Comparison of ENCODE assay signal across 23 mouse cellular contexts in genomic region chr17:28554021-28554420, GRCm38 (mm10). TPM values are rescaled to one million over a fixed set of nuclear protein-coding genes. Genes with fewer than 3 reads are reported as not detected.
DNase-seq lines count a peak whose midpoint lies in the region; ATAC-seq and TF ChIP-seq lines count a peak whose summit lies in the region.
"Not testable (repeated sequence)": the region's sequence is repeated elsewhere in the genome, so short reads cannot be mapped to it uniquely, and the experiment has no call there.
"Had no signal": no experiment of that assay in that cellular context is flagged by ENCODE, and none has a peak within 500 bp of the region (broad histone marks: within the 10 kb centered on the region; RNA-seq: fewer than 3 reads in every experiment).

No protein-coding gene starts in this region.

- not testable (repeated sequence) for H3K27me3 ChIP-seq in ES-Bruce4 (ENCODE audit: control insufficient read depth, insufficient read depth, low read length, poor library complexity, severe bottlenecking); embryonic facial prominence, embryonic 10.5 days (replicated peaks; ENCODE audit: low read depth, poor library complexity, severe bottlenecking); embryonic facial prominence, embryonic 12.5 days; limb, embryonic 10.5 days (ENCODE audit: low read depth, poor library complexity, severe bottlenecking)

- not testable (repeated sequence) for H3K4me3 ChIP-seq in ES-Bruce4 (ENCODE audit: low read depth, low read length); embryonic facial prominence, embryonic 10.5 days; embryonic facial prominence, embryonic 12.5 days; limb, embryonic 10.5 days

- peak; percentile 73 for DNase-seq in R1 (ENCODE audit: low read depth, low spot score)
- DNase-seq in embryonic facial prominence, embryonic 10.5 days (ENCODE audit: low spot score); limb, embryonic 10.5 days (ENCODE audit: low spot score): not testable (repeated sequence)

- H3K27ac ChIP-seq in ES-Bruce4 (ENCODE audit: insufficient read depth, low read length) = not testable (repeated sequence)
- peak overlapping the region; percentile 66 for H3K27ac ChIP-seq in embryonic facial prominence, embryonic 10.5 days (replicated peaks)
- peak overlapping the region; percentile 69 for H3K27ac ChIP-seq in embryonic facial prominence, embryonic 12.5 days
- peak overlapping the region; percentile 50; the same call in 1 of the 2 replicates for H3K27ac ChIP-seq in limb, embryonic 10.5 days

- H3K9me3 ChIP-seq in ES-Bruce4 (replicated peaks; ENCODE audit: control insufficient read depth, insufficient read depth, low read length, poor library complexity, severe bottlenecking); embryonic facial prominence, embryonic 10.5 days; embryonic facial prominence, embryonic 12.5 days; limb, embryonic 10.5 days (replicated peaks): not testable (repeated sequence)

- not testable (repeated sequence) for H3K4me2 ChIP-seq in embryonic facial prominence, embryonic 12.5 days (replicated peaks)

- ATAC-seq in embryonic facial prominence, embryonic 12.5 days (ENCODE audit: insufficient number of reproducible peaks, insufficient read depth, low FRiP score, low TSS enrichment) = not testable (repeated sequence)
- peak; percentile 59; the same call in 1 of the 2 replicates for ATAC-seq in erythroid progenitor cell, adult 5-6 weeks (replicated peaks; ENCODE audit: low FRiP score, poor library complexity, severe bottlenecking)

- not testable (repeated sequence) for TF ChIP-seq CTCF in ES-Bruce4 (IDR thresholded peaks at IDR 0.05; ENCODE audit: low read depth, low read length)

- H3K36me3 ChIP-seq in ES-Bruce4 (ENCODE audit: control insufficient read depth, insufficient read depth, low read length, poor library complexity, severe bottlenecking); embryonic facial prominence, embryonic 10.5 days (replicated peaks); embryonic facial prominence, embryonic 12.5 days; limb, embryonic 10.5 days: not testable (repeated sequence)

- TF ChIP-seq POLR2A in ES-Bruce4 (IDR thresholded peaks at IDR 0.05; ENCODE audit: insufficient read depth, low read length) = not testable (repeated sequence)

- 91% methylated on average over 4 of the region's 4 CpGs for WGBS in embryonic facial prominence, embryonic 10.5 days
- 84% methylated on average over 4 of the region's 4 CpGs for WGBS in embryonic facial prominence, embryonic 12.5 days
- 93% methylated on average over 4 of the region's 4 CpGs for WGBS in limb, embryonic 10.5 days

- H3K4me1 ChIP-seq in ES-Bruce4 (ENCODE audit: control insufficient read depth, insufficient read depth, low read length) = not testable (repeated sequence)
- H3K4me1 ChIP-seq in embryonic facial prominence, embryonic 10.5 days = peaks cover 57% of the 10 kb centered on the region
- peaks cover 45% of the 10 kb centered on the region for H3K4me1 ChIP-seq in embryonic facial prominence, embryonic 12.5 days
- peaks cover 47% of the 10 kb centered on the region for H3K4me1 ChIP-seq in limb, embryonic 10.5 days

- TF ChIP-seq EP300 in ES-Bruce4 (IDR thresholded peaks at IDR 0.05; ENCODE audit: insufficient read depth, low read depth, low read length) = 0 out of 2 replicates have a peak, but pooled peaks have one; percentile 28

- H3K9ac ChIP-seq in ES-Bruce4 (ENCODE audit: low read depth, poor library complexity, severe bottlenecking); embryonic facial prominence, embryonic 12.5 days: not testable (repeated sequence)

RNA-seq across cellular contexts. Expression of gene Clpsl2, which starts 4.8 kb away (rescaled TPM):
- polyA plus RNA-seq in ES-Bruce4 (2011; ENCODE audit: insufficient read depth, insufficient read length, low read depth, missing spikeins) = not detected in 2 replicates
- polyA plus RNA-seq in embryonic facial prominence, embryonic 10.5 days (2016; fragmentation: Nextera tagmentation; extraction: Ambion mirVana) = not detected in 2 replicates
- not detected in 2 replicates for polyA plus RNA-seq in embryonic facial prominence, embryonic 12.5 days (2016; fragmentation: Nextera tagmentation; extraction: Ambion mirVana)
- total RNA-seq in erythroid progenitor cell, adult 5-6 weeks (2015; ENCODE audit: low replicate concordance) = not detected in 2 replicates
- not detected in 2 replicates for total RNA-seq in erythroid progenitor cell, adult 5-6 weeks (2017; ENCODE audit: low replicate concordance)
- polyA plus RNA-seq in limb, embryonic 10.5 days (2016; fragmentation: Nextera tagmentation; extraction: Ambion mirVana) = not detected in 2 replicates
- total RNA-seq: adrenal gland, adult 18-20 months; adrenal gland, adult 8-10 months; adrenal gland, postnatal 14 days; adrenal gland, postnatal 36 days; CH12.LX; forebrain, postnatal 0 days; G1E; gastrocnemius, adult 18-20 months had no signal
- polyA plus RNA-seq: activated CD4-positive, CD25-positive, alpha-beta regulatory T cell, adult 4 months; CD4-positive, CD25-positive, alpha-beta regulatory T cell, adult 4 months; cerebellum, adult 2 months; cortical plate, adult 2 months; embryonic facial prominence, embryonic 14.5 days; forebrain, embryonic 11.5 days; forebrain, embryonic 13.5 days; forebrain, embryonic 15.5 days; forebrain, postnatal 0 days; G1E; Patski had no signal

RNA-seq across cellular contexts. Expression of gene Clps, which starts 6.5 kb away (rescaled TPM):
- not detected in 2 replicates for polyA plus RNA-seq in ES-Bruce4 (2011; ENCODE audit: insufficient read depth, insufficient read length, low read depth, missing spikeins)
- not detected in 2 replicates for polyA plus RNA-seq in embryonic facial prominence, embryonic 10.5 days (2016; fragmentation: Nextera tagmentation; extraction: Ambion mirVana)
- not detected in 2 replicates for polyA plus RNA-seq in embryonic facial prominence, embryonic 12.5 days (2016; fragmentation: Nextera tagmentation; extraction: Ambion mirVana)
- total RNA-seq in erythroid progenitor cell, adult 5-6 weeks (2015; ENCODE audit: low replicate concordance) = not detected in 2 replicates
- not detected in 2 replicates for total RNA-seq in erythroid progenitor cell, adult 5-6 weeks (2017; ENCODE audit: low replicate concordance)
- polyA plus RNA-seq in limb, embryonic 10.5 days (2016; fragmentation: Nextera tagmentation; extraction: Ambion mirVana) = not detected in 2 replicates
- total RNA-seq: adrenal gland, adult 18-20 months; adrenal gland, adult 8-10 months; adrenal gland, postnatal 14 days; adrenal gland, postnatal 36 days; CH12.LX; forebrain, postnatal 0 days; G1E; gastrocnemius, adult 18-20 months had no signal
- polyA plus RNA-seq: activated CD4-positive, CD25-positive, alpha-beta regulatory T cell, adult 4 months; CD4-positive, CD25-positive, alpha-beta regulatory T cell, adult 4 months; cortical plate, adult 2 months; embryonic facial prominence, embryonic 14.5 days; forebrain, embryonic 11.5 days; forebrain, embryonic 15.5 days; forebrain, postnatal 0 days; G1E; Patski had no signal

RNA-seq across cellular contexts. Expression of gene Lhfpl5, which starts 21.4 kb away (rescaled TPM):
- polyA plus RNA-seq in ES-Bruce4 (2011; ENCODE audit: insufficient read depth, insufficient read length, low read depth, missing spikeins) = not detected in 2 replicates
- 1.1 TPM in 2 replicates for polyA plus RNA-seq in embryonic facial prominence, embryonic 10.5 days (2016; fragmentation: Nextera tagmentation; extraction: Ambion mirVana)
- 0.60 and 0.84 TPM in 2 replicates for polyA plus RNA-seq in embryonic facial prominence, embryonic 12.5 days (2016; fragmentation: Nextera tagmentation; extraction: Ambion mirVana)
- not detected in 2 replicates for total RNA-seq in erythroid progenitor cell, adult 5-6 weeks (2015; ENCODE audit: low replicate concordance)
- total RNA-seq in erythroid progenitor cell, adult 5-6 weeks (2017; ENCODE audit: low replicate concordance) = not detected in 2 replicates
- 0.39 and 0.55 TPM in 2 replicates for polyA plus RNA-seq in limb, embryonic 10.5 days (2016; fragmentation: Nextera tagmentation; extraction: Ambion mirVana)
- total RNA-seq: G1E; gastrocnemius, adult 18-20 months had no signal
- polyA plus RNA-seq: G1E had no signal

RNA-seq across cellular contexts. Expression of gene Armc12, which starts 23.4 kb away (rescaled TPM):
- polyA plus RNA-seq in ES-Bruce4 (2011; ENCODE audit: insufficient read depth, insufficient read length, low read depth, missing spikeins) = not detected in 2 replicates
- polyA plus RNA-seq in embryonic facial prominence, embryonic 10.5 days (2016; fragmentation: Nextera tagmentation; extraction: Ambion mirVana) = not detected in 2 replicates
- not detected in 2 replicates for polyA plus RNA-seq in embryonic facial prominence, embryonic 12.5 days (2016; fragmentation: Nextera tagmentation; extraction: Ambion mirVana)
- not detected in 2 replicates for total RNA-seq in erythroid progenitor cell, adult 5-6 weeks (2015; ENCODE audit: low replicate concordance)
- total RNA-seq in erythroid progenitor cell, adult 5-6 weeks (2017; ENCODE audit: low replicate concordance) = not detected in 2 replicates
- not detected in 2 replicates for polyA plus RNA-seq in limb, embryonic 10.5 days (2016; fragmentation: Nextera tagmentation; extraction: Ambion mirVana)
- total RNA-seq: adrenal gland, adult 18-20 months; adrenal gland, adult 8-10 months; adrenal gland, postnatal 14 days; adrenal gland, postnatal 36 days; CH12.LX; forebrain, postnatal 0 days; G1E; gastrocnemius, adult 18-20 months had no signal
- polyA plus RNA-seq: activated CD4-positive, CD25-positive, alpha-beta regulatory T cell, adult 4 months; CD4-positive, CD25-positive, alpha-beta regulatory T cell, adult 4 months; cerebellum, adult 2 months; cortical plate, adult 2 months; embryonic facial prominence, embryonic 14.5 days; forebrain, embryonic 11.5 days; forebrain, embryonic 13.5 days; forebrain, embryonic 15.5 days; forebrain, postnatal 0 days; G1E; Patski had no signal

RNA-seq across cellular contexts. Expression of gene Fkbp5, which starts 36.7 kb away (rescaled TPM):
- 60.2 and 67.1 TPM in 2 replicates for polyA plus RNA-seq in ES-Bruce4 (2011; ENCODE audit: insufficient read depth, insufficient read length, low read depth, missing spikeins)
- 32.0 and 32.8 TPM in 2 replicates for polyA plus RNA-seq in embryonic facial prominence, embryonic 10.5 days (2016; fragmentation: Nextera tagmentation; extraction: Ambion mirVana)
- 33.8 and 38.8 TPM in 2 replicates for polyA plus RNA-seq in embryonic facial prominence, embryonic 12.5 days (2016; fragmentation: Nextera tagmentation; extraction: Ambion mirVana)
- total RNA-seq in erythroid progenitor cell, adult 5-6 weeks (2015; ENCODE audit: low replicate concordance) = 5.9 and 6.8 TPM in 2 replicates
- 7.6 and 10.6 TPM in 2 replicates for total RNA-seq in erythroid progenitor cell, adult 5-6 weeks (2017; ENCODE audit: low replicate concordance)
- polyA plus RNA-seq in limb, embryonic 10.5 days (2016; fragmentation: Nextera tagmentation; extraction: Ambion mirVana) = 32.5 and 32.6 TPM in 2 replicates
